Mouse (Mus musculus): ENCODE data around the gene Twist2. TPM values are rescaled to one million over a fixed set of nuclear protein-coding genes. Genes with fewer than 3 reads are reported as not detected.
A peak's percentile ranks its signal among the peaks of the same experiment; 100 is the strongest.

The Twist2 gene
- total and polyA plus RNA-seq, 2 experiments from 2014 or later = 1.7 to 8.5 TPM

GRCm38 (mm10) chr1:91758600-91759515, 42.4 kb upstream of the Twist2 start:
- Histone ChIP-seq H3K4me3 (ENCODE audit: low read depth, low read length) (no peak overlapping the region), H3K9me3 (replicated peaks; ENCODE audit: control insufficient read depth, low read length) (no peaks in the 10 kb centered on the region), H3K27ac (ENCODE audit: low read depth) (no peak overlapping the region), H3K9ac (replicated peaks; ENCODE audit: low read depth, low read length) (no peak overlapping the region), H3K4me2 (ENCODE audit: low read depth, low read length) (no peak overlapping the region), H3K4me1 (ENCODE audit: control insufficient read depth, insufficient read depth) (no peaks in the 10 kb centered on the region), H3K27me3 (ENCODE audit: control insufficient read depth, insufficient read depth, low read length) (0 out of 2 replicates have a peak, but pooled peaks cover 8% of the 10 kb centered on the region), H3K36me3 (replicated peaks; ENCODE audit: control insufficient read depth, insufficient read depth, low read length) (no peaks in the 10 kb centered on the region)
- TF ChIP-seq EP300 (IDR thresholded peaks at IDR 0.05; ENCODE audit: low read depth) (no peak), CTCF (IDR thresholded peaks at IDR 0.05; ENCODE audit: low read depth) (no peak)
- 72% methylated on average over 12 of the region's 12 CpGs for whole genome bisulfite sequencing
- ATAC-seq (ENCODE audit: insufficient read depth, low read depth) (no peak), DNase-seq (ENCODE audit: low spot score) (no peak)

- TF ChIP-seq CTCF (IDR thresholded peaks at IDR 0.05; ENCODE audit: low read depth) (no peak), EP300 (IDR thresholded peaks at IDR 0.05; ENCODE audit: low read depth) (no peak)
- H3K36me3 ChIP-seq (replicated peaks; ENCODE audit: control insufficient read depth, insufficient read depth, low read length) = no peaks in the 10 kb centered on the region
- no peak overlapping the region for H3K9ac ChIP-seq (replicated peaks; ENCODE audit: low read depth, low read length)
- H3K4me3 ChIP-seq (ENCODE audit: low read depth, low read length) = no peak overlapping the region
- DNase-seq (ENCODE audit: low spot score) = no peak
- no peaks in the 10 kb centered on the region for H3K9me3 ChIP-seq (replicated peaks; ENCODE audit: control insufficient read depth, low read length)
- H3K4me1 ChIP-seq (ENCODE audit: control insufficient read depth, insufficient read depth) = no peaks in the 10 kb centered on the region
- no peak overlapping the region for H3K4me2 ChIP-seq (ENCODE audit: low read depth, low read length)
- 66% methylated on average over 14 of the region's 14 CpGs for WGBS
- ATAC-seq (ENCODE audit: insufficient read depth, low read depth) = no peak
- 0 out of 2 replicates have a peak, but pooled peaks cover 4% of the 10 kb centered on the region for H3K27me3 ChIP-seq (ENCODE audit: control insufficient read depth, insufficient read depth, low read length)
- H3K27ac ChIP-seq (ENCODE audit: low read depth) = no peak overlapping the region
These were observed 40.9 kb upstream of the Twist2 start for GRCm38 (mm10) chr1:91760140-91760986.

- ATAC-seq (ENCODE audit: insufficient read depth, low read depth) = no peak
- H3K27ac ChIP-seq (ENCODE audit: low read depth) = no peak overlapping the region
- TF ChIP-seq EP300 (IDR thresholded peaks at IDR 0.05; ENCODE audit: low read depth) (no peak), CTCF (IDR thresholded peaks at IDR 0.05; ENCODE audit: low read depth) (no peak)
These were observed 38.7 kb upstream of the Twist2 start for GRCm38 (mm10) chr1:91762528-91763091.

DNA sequence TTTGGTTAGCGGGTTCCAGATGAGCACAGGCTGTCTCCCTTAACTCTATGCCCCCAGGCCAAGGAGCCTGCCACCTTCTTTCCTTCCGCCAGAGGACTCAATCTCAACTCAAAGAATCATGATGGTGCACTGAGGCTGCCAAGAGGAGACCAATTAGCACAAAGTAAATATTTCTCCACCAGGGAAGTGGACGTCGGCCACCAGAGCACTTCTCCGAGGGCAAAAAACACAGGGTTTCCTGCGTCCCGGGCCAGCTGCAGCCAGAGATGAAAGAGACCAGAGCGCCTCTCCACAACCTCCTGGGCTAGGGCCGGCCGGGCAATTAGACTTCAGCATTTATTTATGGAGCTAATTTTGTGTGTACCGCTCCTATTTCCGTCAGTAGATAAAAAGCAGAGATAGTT, 31.0 kb upstream of the Twist2 start:
- Histone ChIP-seq H3K36me3 (replicated peaks; ENCODE audit: control insufficient read depth, insufficient read depth, low read length) (no peaks in the 10 kb centered on the region), H3K4me1 (ENCODE audit: control insufficient read depth, insufficient read depth) (peaks cover 9% of the 10 kb centered on the region; the same call in 1 of the 2 replicates), H3K9me3 (replicated peaks; ENCODE audit: control insufficient read depth, low read length) (no peaks in the 10 kb centered on the region), H3K4me2 (ENCODE audit: low read depth, low read length) (peak overlapping the region; percentile 42), H3K4me3 (ENCODE audit: low read depth, low read length) (peak overlapping the region; percentile 7; the same call in 1 of the 2 replicates), H3K27ac (ENCODE audit: low read depth) (no peak overlapping the region), H3K27me3 (ENCODE audit: control insufficient read depth, insufficient read depth, low read length) (0 out of 2 replicates have a peak, but pooled peaks cover 4% of the 10 kb centered on the region), H3K9ac (replicated peaks; ENCODE audit: low read depth, low read length) (no peak overlapping the region)
- TF ChIP-seq CTCF (IDR thresholded peaks at IDR 0.05; ENCODE audit: low read depth) = no peak
- TF ChIP-seq EP300 (IDR thresholded peaks at IDR 0.05; ENCODE audit: low read depth) = no peak
- ATAC-seq (ENCODE audit: insufficient read depth, low read depth) (peak; percentile 27; the same call in 1 of the 2 replicates), DNase-seq (ENCODE audit: low spot score) (no peak)
- WGBS = 10% methylated on average over 12 of the region's 12 CpGs

More at GRCm38 (mm10) chr1:91762528-91763091, 38.7 kb upstream of the Twist2 start:
- no peaks in the 10 kb centered on the region for H3K36me3 ChIP-seq (replicated peaks; ENCODE audit: control insufficient read depth, insufficient read depth, low read length)
- H3K4me1 ChIP-seq (ENCODE audit: control insufficient read depth, insufficient read depth) = no peaks in the 10 kb centered on the region
- no peaks in the 10 kb centered on the region for H3K27me3 ChIP-seq (ENCODE audit: control insufficient read depth, insufficient read depth, low read length)
- H3K9ac ChIP-seq (replicated peaks; ENCODE audit: low read depth, low read length) = no peak overlapping the region
- H3K9me3 ChIP-seq (replicated peaks; ENCODE audit: control insufficient read depth, low read length) = no peaks in the 10 kb centered on the region
- H3K4me2 ChIP-seq (ENCODE audit: low read depth, low read length) = no peak overlapping the region
- WGBS = 65% methylated on average over 12 of the region's 12 CpGs
- DNase-seq (ENCODE audit: low spot score) = no peak
- H3K4me3 ChIP-seq (ENCODE audit: low read depth, low read length) = no peak overlapping the region

DNA sequence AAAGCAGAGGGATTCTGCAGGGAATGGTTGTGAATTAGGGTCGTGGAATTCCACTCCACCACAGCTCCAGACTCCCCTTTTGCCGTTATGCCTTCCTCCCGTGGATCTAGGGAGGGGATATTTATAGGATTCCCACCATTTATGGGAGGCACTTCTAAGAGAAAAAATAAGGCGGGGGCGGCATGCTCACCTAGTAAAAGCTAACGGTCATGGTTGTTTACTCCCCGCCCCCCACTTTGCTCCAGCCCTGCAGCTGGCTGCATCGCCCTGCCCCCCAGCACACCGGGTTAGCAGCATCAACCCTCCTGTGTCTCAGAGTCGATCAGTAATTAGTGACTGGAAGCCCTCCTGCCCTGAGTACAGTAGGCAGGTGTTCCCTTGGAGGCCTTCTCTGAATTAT, 30.6 kb upstream of the Twist2 start:
- WGBS = 7% methylated on average over 10 of the region's 10 CpGs
- TF ChIP-seq EP300 (IDR thresholded peaks at IDR 0.05; ENCODE audit: low read depth) (no peak), CTCF (IDR thresholded peaks at IDR 0.05; ENCODE audit: low read depth) (no peak)
- Histone ChIP-seq H3K4me2 (ENCODE audit: low read depth, low read length) (peak overlapping the region; percentile 42), H3K36me3 (replicated peaks; ENCODE audit: control insufficient read depth, insufficient read depth, low read length) (no peaks in the 10 kb centered on the region), H3K9me3 (replicated peaks; ENCODE audit: control insufficient read depth, low read length) (no peaks in the 10 kb centered on the region), H3K9ac (replicated peaks; ENCODE audit: low read depth, low read length) (no peak overlapping the region), H3K4me1 (ENCODE audit: control insufficient read depth, insufficient read depth) (peaks cover 9% of the 10 kb centered on the region; the same call in 1 of the 2 replicates), H3K27ac (ENCODE audit: low read depth) (no peak overlapping the region), H3K27me3 (ENCODE audit: control insufficient read depth, insufficient read depth, low read length) (0 out of 2 replicates have a peak, but pooled peaks cover 4% of the 10 kb centered on the region), H3K4me3 (ENCODE audit: low read depth, low read length) (peak overlapping the region; percentile 7; the same call in 1 of the 2 replicates)
- DNase-seq (ENCODE audit: low spot score) = no peak
- ATAC-seq (ENCODE audit: insufficient read depth, low read depth) = no peak
